Mouse (Mus musculus): ENCODE measurements at regions not wholly inside any gene's neighbourhood (a gene's known extent, or its start where the extent isn't known, plus 50 kb on each side); places are given as distances from the start of the nearest gene placed in this dataset.

DNA sequence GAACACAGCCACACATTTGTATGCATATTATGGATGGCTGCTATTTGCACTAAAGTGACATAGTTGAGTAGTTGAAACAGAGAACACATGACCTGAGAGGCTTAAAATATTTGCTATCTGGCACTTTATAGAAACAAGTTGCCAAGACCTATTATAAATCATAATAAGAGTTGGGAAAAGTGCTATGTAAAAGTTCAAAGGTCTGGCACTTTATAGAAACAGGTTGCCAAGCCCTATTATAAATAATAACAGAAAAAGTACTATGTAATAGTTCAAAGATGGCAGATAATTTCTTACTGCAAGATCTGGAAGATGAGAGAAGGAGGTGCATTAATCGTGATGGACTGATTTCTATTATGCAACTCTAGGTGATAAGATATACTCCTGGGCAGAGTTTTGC, 320.2 kb downstream of the Tfap2b start:
- no peak for DNase-seq (ENCODE audit: low spot score)

DNA sequence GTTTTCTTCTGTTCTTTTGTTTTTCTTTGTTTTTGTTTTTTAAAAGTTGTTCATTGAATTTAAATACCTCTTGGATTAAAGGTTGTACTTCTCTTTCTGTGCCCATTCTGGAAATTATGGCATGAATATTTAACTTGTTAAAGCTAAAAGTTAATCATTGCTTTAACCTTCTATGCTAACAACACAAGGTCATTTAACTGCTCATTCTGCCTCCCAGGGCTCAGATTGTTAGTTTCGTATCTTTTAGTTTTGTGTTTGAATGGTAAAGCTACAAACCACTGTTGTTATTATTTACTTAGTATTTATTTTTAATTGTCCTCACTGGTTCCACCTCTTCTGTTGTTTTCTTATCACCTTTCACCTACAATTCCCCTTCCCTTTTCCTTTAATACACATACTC, 322.7 kb downstream of the Tfap2b start:
- DNase-seq (ENCODE audit: low spot score) = no peak

DNA sequence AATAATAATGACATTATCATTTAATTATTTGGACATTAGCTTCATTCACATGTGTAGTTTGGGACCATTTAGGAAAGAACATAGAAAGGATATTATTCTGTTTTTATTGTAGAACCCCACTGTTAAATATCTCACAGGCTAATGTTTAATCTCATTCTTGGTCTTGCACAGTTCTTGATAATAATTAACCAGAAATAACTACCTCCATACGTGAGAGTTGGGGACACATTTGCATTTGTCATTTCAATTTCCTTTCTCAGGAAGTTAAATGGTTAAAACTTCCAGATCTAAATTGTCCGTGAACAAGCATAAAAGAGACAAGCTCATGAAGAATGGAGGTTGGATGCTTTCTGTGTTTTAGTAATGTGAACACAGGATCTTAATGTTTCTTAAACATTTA, 326.3 kb downstream of the Tfap2b start:
- DNase-seq (ENCODE audit: low spot score) = no peak

DNA sequence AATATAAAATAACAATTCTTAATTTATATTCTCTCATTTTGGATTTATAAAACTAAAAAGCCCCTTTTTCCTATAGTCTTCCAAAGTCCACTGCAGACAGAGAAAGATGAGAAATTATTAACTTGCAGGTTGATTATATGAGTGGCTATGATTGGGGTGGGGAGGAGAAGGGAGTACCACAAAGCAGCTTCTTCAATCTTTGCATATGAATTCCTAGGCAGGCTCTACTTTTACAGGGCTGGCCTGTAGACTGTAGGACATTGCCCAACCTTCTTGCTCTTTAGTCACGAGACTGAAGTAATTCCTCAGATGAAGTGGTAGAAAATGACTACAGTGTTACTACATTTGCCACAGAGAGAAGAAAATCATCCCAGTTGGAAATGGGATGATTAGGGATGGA, 334.3 kb downstream of the Tfap2b start:
- no peak for DNase-seq (ENCODE audit: low spot score)

DNA sequence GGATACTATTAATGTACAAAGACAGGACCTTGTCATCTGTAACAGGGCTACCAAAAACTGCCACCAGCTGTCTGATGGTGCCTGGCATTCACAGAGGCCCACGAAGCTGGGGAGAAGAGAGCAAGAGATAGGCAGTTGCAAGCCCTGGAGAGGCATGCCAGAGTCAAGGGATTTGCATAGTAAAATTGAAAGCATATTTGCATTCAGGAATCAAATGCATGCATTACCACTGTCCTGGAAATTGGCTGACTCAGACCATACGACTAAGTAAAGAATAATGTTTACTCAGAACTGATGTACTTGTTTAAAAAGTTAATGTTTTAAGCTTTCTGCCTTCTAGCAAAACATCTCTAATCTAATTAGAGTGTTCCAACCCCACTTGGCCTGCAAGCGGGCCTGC, 357.0 kb downstream of the Tfap2b start:
- DNase-seq (ENCODE audit: low spot score) = no peak

DNA sequence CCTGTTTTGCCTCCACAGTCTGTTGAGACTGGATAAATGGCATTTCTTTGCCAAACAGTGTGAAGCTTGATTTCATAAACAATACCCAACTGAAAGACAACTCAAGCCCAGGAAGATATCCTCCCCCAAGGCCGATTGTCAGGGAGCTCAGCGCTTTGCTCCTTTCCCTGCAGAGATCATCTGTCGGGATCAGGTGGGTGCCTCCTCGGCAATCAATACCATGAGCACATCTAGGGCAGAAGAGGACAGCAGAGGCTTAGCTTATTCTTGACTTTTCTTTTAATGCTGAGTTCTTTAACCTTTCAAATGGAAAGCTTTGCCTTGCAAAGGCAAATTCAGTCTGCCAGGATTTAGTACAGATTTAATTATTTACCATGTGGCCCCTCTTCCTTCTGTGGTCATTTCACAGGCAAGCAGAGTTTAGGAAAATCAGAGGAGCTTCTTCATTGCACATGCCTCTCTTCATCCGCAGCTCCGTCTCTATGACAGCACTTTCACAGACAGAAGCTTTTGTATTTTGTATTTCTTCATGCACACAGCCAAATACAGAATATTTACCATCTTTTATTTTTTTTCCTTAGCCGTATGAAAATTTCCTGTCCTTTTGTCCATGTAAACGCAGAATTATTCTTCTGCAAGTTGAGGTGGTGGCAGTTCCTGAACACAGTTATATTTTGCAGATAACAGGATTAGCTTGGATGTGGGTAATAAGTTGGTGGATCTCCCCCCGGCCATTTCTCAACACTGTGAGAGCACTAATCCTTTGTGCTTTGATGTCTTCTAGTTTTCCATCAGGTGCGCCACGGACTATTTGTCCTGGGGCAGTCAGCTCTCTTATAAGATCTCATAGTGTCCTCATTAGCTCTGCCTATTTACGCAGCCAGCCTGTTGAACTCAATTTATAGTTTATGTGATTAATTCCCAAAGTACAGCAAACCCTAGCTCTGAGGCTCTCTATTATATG, 374.6 kb downstream of the Tfap2b start:
- no peak for DNase-seq (ENCODE audit: low spot score)

DNA sequence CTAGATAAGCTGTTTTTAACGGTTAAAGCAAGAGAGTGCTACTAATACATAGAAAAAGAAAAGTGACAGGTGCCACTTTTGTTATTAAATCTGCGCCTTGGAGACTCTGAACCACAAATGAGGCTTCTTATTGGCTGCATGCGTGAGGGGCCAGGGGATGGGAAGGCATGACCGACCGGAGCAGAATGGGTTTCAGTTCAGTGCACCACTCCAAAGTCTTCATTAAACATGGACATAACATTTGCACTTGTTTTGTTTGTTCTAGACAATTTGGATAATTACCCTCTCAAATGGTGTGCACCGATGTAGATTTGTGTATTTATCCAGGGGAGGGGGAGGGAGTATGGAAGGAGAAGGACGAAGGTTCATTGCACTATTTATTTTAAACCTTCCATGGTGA, 396.8 kb downstream of the Tfap2b start:
- DNase-seq (ENCODE audit: low spot score) = no peak

DNA sequence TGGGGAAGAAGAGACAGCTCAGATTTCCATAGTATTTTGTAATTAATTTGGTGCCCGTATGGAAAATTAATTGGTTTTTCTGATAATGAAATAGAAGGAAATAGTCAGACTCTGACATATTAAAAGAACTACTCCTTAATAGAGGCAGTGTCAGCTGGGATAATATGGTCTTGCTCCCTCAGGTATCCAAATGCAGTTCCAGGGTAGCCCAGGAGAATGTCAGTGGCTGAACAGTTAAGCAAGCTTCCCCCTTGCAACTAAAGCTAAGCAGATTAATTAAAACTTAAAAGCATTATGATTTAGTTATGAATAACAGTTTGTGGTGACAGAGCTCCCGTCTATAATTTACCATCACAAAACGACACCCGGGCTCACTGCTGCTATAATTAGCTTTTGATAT, 407.0 kb downstream of the Tfap2b start:
- DNase-seq (ENCODE audit: low spot score) = no peak

DNA sequence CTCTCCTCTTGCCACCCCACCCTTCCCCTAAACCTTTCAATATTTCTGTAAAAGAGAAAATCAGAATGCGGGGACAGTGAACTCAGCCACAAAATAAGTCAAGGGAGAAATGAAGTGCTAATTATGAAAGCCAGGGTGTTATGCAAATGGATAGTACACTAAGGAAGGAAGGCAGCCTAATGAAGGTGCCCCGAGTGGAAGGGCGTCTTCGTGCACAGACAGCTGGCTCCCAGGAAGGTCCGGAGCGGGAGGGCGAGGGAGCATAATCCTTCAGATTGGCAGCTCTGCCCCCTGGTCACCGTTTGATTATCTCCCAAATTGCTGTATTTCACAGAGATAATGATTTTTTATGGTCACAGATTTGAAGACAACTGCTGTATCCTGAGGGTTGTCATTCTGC, 430.4 kb downstream of the Tfap2b start:
- no peak for DNase-seq (ENCODE audit: low spot score)

DNA sequence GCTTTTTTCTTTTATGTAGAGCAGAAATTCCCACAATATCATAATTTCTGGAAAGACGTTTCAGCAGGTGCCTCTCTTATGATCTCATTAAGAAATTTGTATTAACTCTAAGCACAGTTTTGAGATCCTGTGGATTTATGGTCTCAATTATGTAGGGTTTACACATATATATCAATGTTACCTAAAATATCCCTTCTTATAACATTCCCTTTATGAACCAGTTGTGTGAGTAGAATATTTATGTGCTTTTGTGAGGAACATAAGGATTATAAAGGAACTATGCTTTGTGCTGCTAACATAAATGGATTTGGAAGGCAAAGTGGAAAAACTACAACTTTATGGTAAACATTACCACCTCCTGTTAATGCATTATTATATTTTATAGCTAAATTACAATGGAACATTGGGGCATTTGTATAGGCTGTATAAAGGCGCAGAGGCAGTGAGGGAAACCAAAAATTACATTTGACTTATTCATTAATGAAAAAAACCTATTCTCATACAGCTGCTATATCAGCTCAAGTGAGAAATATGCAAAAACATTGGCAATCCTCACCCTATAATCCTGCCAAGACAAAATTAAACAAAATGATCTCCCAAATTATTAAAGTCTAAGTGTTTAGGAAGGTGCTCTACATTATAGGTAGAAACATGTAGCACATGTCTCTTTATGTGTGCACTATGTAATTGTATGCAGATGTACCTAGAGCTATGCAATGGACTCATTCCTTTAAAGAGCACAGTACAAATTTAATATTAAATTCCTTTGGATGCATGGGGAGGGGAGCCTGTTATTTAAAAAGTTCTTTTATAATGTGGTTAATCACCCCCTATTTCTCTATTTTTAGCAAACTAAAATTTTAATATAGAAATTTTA, 439.2 kb downstream of the Tfap2b start:
- no peak for DNase-seq (ENCODE audit: low spot score)

DNA sequence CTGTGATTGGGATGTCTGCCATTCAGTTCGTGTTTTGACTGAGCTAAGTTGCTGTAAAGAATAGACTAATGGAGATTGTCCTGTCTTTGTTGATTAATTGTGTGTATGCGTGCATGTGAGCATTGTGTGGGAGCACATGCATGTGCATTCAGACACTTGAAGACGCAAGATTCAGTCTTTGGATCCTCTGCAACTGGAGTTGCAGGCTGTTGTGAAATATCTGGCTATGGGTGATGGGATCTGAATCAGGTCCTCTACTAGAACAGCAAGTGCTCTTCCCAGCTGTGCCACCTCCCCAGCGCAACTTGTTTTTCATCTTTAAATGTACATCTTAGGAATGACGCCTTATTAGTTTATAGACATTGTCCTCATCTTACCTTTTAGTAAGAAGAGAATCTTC, 453.4 kb downstream of the Tfap2b start:
- no peak for DNase-seq (ENCODE audit: low spot score)

DNA sequence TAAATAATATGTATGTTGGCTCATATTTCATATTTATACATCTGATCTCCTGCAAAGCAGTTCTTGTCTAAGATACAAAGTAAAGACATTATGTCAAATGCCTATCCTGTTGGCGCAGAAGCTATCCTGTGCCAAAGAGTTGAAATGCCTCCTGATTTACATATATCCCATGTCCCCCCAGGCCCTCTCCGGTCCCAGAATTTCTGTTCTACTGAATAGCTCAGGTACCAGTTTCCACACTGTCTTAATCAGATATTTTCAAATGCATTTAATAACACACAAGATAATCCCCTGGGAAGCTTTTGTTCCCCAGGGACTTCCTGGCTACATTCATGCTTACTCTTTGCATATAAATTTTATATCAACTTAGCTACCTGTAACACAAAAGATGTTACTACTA, 454.1 kb downstream of the Tfap2b start:
- no peak for DNase-seq (ENCODE audit: low spot score)

DNA sequence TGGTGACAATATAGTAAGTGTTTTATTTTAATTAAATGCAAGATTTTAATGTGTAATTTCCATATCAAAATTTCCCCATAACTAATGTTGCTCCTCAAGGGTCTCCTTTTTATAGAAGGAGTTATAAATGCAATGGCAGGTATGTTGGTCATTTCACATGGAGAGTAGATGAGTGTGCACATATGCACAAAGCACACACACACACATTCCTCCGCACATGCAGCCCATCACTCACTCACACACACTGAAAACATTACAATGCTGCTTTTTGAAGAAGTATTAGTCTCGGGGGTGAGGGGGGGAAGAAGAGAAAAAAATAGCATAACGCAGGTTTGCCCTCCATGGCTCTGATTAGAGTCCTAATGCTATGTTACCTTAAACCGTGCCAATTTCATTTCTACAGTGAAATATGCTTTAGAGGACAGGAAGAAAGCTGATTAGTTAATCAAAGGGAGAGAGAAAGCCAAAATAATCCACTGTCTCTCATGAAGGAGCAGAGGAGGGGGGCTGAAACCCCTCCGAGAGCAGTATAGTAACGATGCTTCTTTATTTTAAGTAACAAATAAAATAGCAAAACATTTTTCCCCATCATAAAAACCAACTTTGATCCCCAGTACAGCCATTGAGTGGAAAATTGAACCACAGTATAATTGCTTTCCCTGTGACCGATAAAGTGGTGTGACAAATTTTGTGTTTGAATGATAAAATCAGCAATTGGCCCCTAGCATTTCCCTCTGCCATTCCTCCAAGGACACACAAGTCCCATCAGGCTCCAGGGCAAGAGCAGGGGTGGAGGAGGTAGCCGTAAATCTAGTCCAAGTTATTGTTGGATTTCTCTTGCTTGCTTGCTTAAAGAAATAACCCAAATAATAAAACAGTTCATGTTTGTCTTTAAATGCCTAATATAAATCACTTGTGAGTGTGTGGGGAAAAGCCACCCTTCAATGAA, 465.0 kb downstream of the Tfap2b start:
- DNase-seq (ENCODE audit: low spot score) = peak; percentile 13

DNA sequence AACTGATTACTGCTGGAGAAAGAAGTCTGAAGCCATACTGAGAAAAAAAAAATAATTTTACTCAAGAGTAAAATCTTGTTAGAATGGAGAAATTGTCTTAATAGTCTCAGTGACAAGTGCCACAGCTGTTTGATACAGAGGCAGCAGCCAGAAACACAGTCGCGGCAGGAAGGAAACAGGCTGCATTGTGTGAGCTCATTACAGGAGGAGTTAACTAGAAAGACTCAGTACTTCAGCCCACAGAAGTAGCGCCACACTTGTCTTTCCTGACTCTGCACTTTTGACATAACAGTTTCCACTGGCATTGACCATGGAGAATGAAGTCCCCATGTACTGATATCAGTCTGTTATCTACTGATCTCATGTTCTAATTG, 465.7 kb downstream of the Tfap2b start:
- peak; percentile 21 for DNase-seq (ENCODE audit: low spot score)

DNA sequence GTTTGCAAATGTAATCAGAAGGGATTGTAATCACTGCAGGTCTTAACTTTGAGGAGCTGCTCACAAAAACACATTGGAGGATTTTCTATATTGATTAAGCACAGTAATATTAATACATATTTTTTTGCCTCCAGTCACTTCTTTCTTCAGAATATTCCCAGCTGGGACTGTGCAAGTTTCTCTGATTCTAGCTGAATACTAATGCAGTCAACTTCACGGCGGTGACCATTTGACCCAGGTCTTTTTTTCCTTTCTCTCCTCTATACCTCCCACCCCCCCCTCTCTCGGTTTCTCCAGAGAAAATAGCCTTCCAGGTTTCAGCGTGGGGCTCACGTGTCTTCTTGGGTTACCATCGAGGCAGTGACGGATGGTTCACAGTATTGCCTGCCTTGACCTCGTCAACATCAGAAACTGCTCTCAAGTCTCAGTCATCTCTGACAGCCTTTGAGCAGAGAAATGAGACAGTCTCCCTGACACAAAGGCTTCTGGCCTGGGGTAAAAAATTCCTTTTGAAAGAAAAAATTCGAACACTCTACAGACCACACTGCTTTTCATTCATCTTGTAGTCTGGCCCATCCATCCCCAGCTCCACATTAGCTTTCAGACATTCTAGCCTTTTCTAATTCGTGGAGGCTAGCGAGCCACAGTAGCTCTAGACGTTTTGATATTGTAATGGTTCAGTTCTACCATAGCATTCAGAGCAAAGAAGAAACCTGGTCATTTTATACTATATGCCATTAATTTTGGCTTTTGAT, 472.5 kb downstream of the Tfap2b start:
- DNase-seq (ENCODE audit: low spot score) = peak; percentile 62

Data from embryo, embryonic 10.5 days (tissue).